Mouse (Mus musculus) MEL (cell line): ENCODE measurements around the gene Slc7a6. TPM values are rescaled to one million over a fixed set of nuclear protein-coding genes. Genes with fewer than 3 reads are reported as not detected.
A peak's percentile ranks its signal among the peaks of the same experiment; 100 is the strongest.

Experiments
- DNase-seq: peaks from one replicate; pipeline ENCODE4 v3.0.0; 2011; ENCODE audit warnings: low read depth, low spot score
- H3K27ac ChIP-seq: 2 replicates; pipeline ENCODE4 v1.5.1; 2012; ENCODE audit warnings: low read depth, mild to moderate bottlenecking, control low read depth, low read length, moderate library complexity; ENCODE audit not compliant: control insufficient read depth
- H3K27me3 ChIP-seq, 2 experiments: fragments of 150-350 bp in 1 of 2; sonication (generic) in 1 of 2; 2 replicates each; pipeline ENCODE4 v1.6.1; 2012; ENCODE audit warnings: low read length in 2 of 2, mild to moderate bottlenecking in 2 of 2, improper control_type of control experiment in 1 of 2, moderate library complexity in 1 of 2; ENCODE audit not compliant: insufficient read depth in 2 of 2, control insufficient read depth in 1 of 2
- H3K36me3 ChIP-seq, 2 experiments: 2 replicates each; pipeline ENCODE4 v1.6.1; 2012 to 2014; ENCODE audit warnings: low read length in 2 of 2, improper control_type of control experiment in 1 of 2, inconsistent platforms in 1 of 2, mild to moderate bottlenecking in 1 of 2; ENCODE audit not compliant: insufficient read depth in 2 of 2, control insufficient read depth in 1 of 2
- H3K4me1 ChIP-seq, 2 experiments: fragments of 150-350 bp in 1 of 2; sonication (generic) in 1 of 2; 2 replicates each; pipeline ENCODE4 v1.6.1; 2012; ENCODE audit warnings: low read length in 2 of 2, improper control_type of control experiment in 1 of 2, mild to moderate bottlenecking in 1 of 2; ENCODE audit not compliant: insufficient read depth in 2 of 2, control insufficient read depth in 1 of 2
- H3K4me3 ChIP-seq, 2 experiments: fragments of 150-350 bp in 1 of 2; sonication (generic) in 1 of 2; 2 replicates each; pipeline ENCODE4 v1.5.1; 2012; ENCODE audit warnings: low read depth in 2 of 2, low read length in 2 of 2, mild to moderate bottlenecking in 2 of 2, moderate library complexity in 2 of 2, control low read depth in 1 of 2, improper control_type of control experiment in 1 of 2; ENCODE audit not compliant: control insufficient read depth in 1 of 2, insufficient read depth in 1 of 2
- H3K79me2 ChIP-seq: 2 replicates; pipeline ENCODE4 v1.6.1; 2012; ENCODE audit warnings: mild to moderate bottlenecking, low read length, moderate library complexity; ENCODE audit not compliant: control insufficient read depth, poor library complexity, insufficient read depth
- H3K9ac ChIP-seq: 2 replicates; pipeline ENCODE4 v1.6.1; 2012; ENCODE audit warnings: low read depth, mild to moderate bottlenecking, control low read depth, low read length, moderate library complexity; ENCODE audit not compliant: control insufficient read depth, poor library complexity, severe bottlenecking
- H3K9me3 ChIP-seq: fragments of 150-350 bp; sonication (generic); replicated peaks from 2 replicates; pipeline ENCODE4 v1.6.1; 2012; ENCODE audit warnings: mild to moderate bottlenecking, low read length, improper control_type of control experiment, moderate library complexity; ENCODE audit not compliant: insufficient read depth
- BHLHE40 ChIP-seq: IDR thresholded peaks from 2 replicates; pipeline ENCODE4 v1.6.1; 2012; ENCODE audit warnings: low read depth, mild to moderate bottlenecking, inconsistent platforms, low read length, improper control_type of control experiment, borderline replicate concordance
- CHD2 ChIP-seq: IDR thresholded peaks from 2 replicates; pipeline ENCODE4 v1.6.1; 2011; ENCODE audit warnings: low read length, improper control_type of control experiment
- ELF1 ChIP-seq: IDR thresholded peaks from 2 replicates; pipeline ENCODE4 v1.6.1; 2014; ENCODE audit warnings: low read depth, mild to moderate bottlenecking, inconsistent platforms, low read length, improper control_type of control experiment, moderate library complexity
- EP300 ChIP-seq, 2 experiments: IDR thresholded peaks; 2 replicates each; pipeline ENCODE4 v1.6.1; 2011; ENCODE audit warnings: improper control_type of control experiment in 2 of 2, low read length in 2 of 2, low read depth in 1 of 2, mild to moderate bottlenecking in 1 of 2
- ETS1 ChIP-seq: IDR thresholded peaks from 2 replicates; pipeline ENCODE4 v1.6.1; 2012; ENCODE audit warnings: low read depth, mild to moderate bottlenecking, inconsistent platforms, low read length, improper control_type of control experiment, moderate library complexity
- GABPA ChIP-seq: IDR thresholded peaks from 2 replicates; pipeline ENCODE4 v1.6.1; 2012; ENCODE audit warnings: low read depth, mild to moderate bottlenecking, inconsistent platforms, low read length, improper control_type of control experiment, moderate library complexity
- GATA1 ChIP-seq: IDR thresholded peaks from 2 replicates; pipeline ENCODE4 v1.6.1; 2011; ENCODE audit warnings: low read depth, low read length, improper control_type of control experiment
- HCFC1 ChIP-seq: IDR thresholded peaks from 2 replicates; pipeline ENCODE4 v1.6.1; 2012; ENCODE audit warnings: low read depth, mild to moderate bottlenecking, inconsistent platforms, low read length, improper control_type of control experiment, moderate library complexity
- JUND ChIP-seq: IDR thresholded peaks from 2 replicates; pipeline ENCODE4 v1.6.1; 2011; ENCODE audit warnings: low read depth, mild to moderate bottlenecking, improper control_type of control experiment, low read length
- KAT2A ChIP-seq: conservative IDR thresholded peaks from 2 replicates; pipeline ENCODE4 v1.6.1; 2012; ENCODE audit warnings: low read depth, low read length, improper control_type of control experiment, inconsistent platforms
- MAFK ChIP-seq: IDR thresholded peaks from 2 replicates; pipeline ENCODE4 v1.6.1; 2011; ENCODE audit warnings: low read depth, mild to moderate bottlenecking, low read length, improper control_type of control experiment, borderline replicate concordance
- MAX ChIP-seq: IDR thresholded peaks from 2 replicates; pipeline ENCODE4 v1.6.1; 2011; ENCODE audit warnings: low read length, improper control_type of control experiment
- MAZ ChIP-seq: IDR thresholded peaks from 2 replicates; pipeline ENCODE4 v1.6.1; 2012; ENCODE audit warnings: low read depth, mild to moderate bottlenecking, inconsistent platforms, low read length, improper control_type of control experiment
- MEF2A ChIP-seq: IDR thresholded peaks from 2 replicates; pipeline ENCODE4 v1.6.1; 2014; ENCODE audit warnings: low read depth, mild to moderate bottlenecking, inconsistent platforms, low read length, improper control_type of control experiment; ENCODE audit not compliant: poor library complexity, insufficient replicate concordance, severe bottlenecking; ENCODE audit errors: extremely low read depth
- MXI1 ChIP-seq: IDR thresholded peaks from 2 replicates; pipeline ENCODE4 v1.6.1; 2011; ENCODE audit warnings: mild to moderate bottlenecking, low read depth, low read length, improper control_type of control experiment
- MYB ChIP-seq: IDR thresholded peaks from 2 replicates; pipeline ENCODE4 v1.6.1; 2011; ENCODE audit warnings: mild to moderate bottlenecking, low read depth, low read length, improper control_type of control experiment
- MYC ChIP-seq: IDR thresholded peaks from 2 replicates; pipeline ENCODE4 v1.6.1; 2011; ENCODE audit warnings: low read depth, mild to moderate bottlenecking, low read length, improper control_type of control experiment, moderate library complexity
- NELFE ChIP-seq: IDR thresholded peaks from 2 replicates; pipeline ENCODE4 v1.6.1; 2011; ENCODE audit warnings: low read depth, low read length, improper control_type of control experiment
- NRF1 ChIP-seq: IDR thresholded peaks from 2 replicates; pipeline ENCODE4 v1.6.1; 2014; ENCODE audit warnings: low read depth, mild to moderate bottlenecking, inconsistent platforms, low read length, improper control_type of control experiment, moderate library complexity; ENCODE audit not compliant: poor library complexity, insufficient read depth, severe bottlenecking
- POLR2A ChIP-seq, 2 experiments: IDR thresholded peaks; 2 replicates each; pipeline ENCODE4 v1.6.1; 2011 to 2012; ENCODE audit warnings: low read length in 2 of 2, mild to moderate bottlenecking in 2 of 2, control low read depth in 1 of 2, improper control_type of control experiment in 1 of 2, low read depth in 1 of 2, moderate library complexity in 1 of 2; ENCODE audit not compliant: control insufficient read depth in 1 of 2, insufficient read depth in 1 of 2, poor library complexity in 1 of 2
- POLR2AphosphoS2 ChIP-seq: IDR thresholded peaks from 2 replicates; pipeline ENCODE4 v1.6.1; 2011; ENCODE audit warnings: low read length, improper control_type of control experiment
- POLR2AphosphoS5 ChIP-seq: IDR thresholded peaks from 2 replicates; pipeline ENCODE4 v1.6.1; 2012; ENCODE audit warnings: low read depth, borderline replicate concordance, mild to moderate bottlenecking, inconsistent platforms, low read length, moderate library complexity, mixed read lengths
- RAD21 ChIP-seq: IDR thresholded peaks from 2 replicates; pipeline ENCODE4 v1.6.1; 2011; ENCODE audit warnings: mild to moderate bottlenecking, low read depth, low read length, improper control_type of control experiment
- RCOR1 ChIP-seq: IDR thresholded peaks from 2 replicates; pipeline ENCODE4 v1.6.1; 2012; ENCODE audit warnings: low read depth, mild to moderate bottlenecking, inconsistent platforms, low read length, improper control_type of control experiment
- SIN3A ChIP-seq: IDR thresholded peaks from 2 replicates; pipeline ENCODE4 v1.6.1; 2012; ENCODE audit warnings: low read length, improper control_type of control experiment, inconsistent platforms
- SMC3 ChIP-seq: IDR thresholded peaks from 2 replicates; pipeline ENCODE4 v1.6.1; 2011; ENCODE audit warnings: low read depth, low read length, improper control_type of control experiment
- TAL1 ChIP-seq: IDR thresholded peaks from 2 replicates; pipeline ENCODE4 v1.6.1; 2012; ENCODE audit warnings: mild to moderate bottlenecking, inconsistent platforms, low read length, moderate library complexity, mixed read lengths
- TBP ChIP-seq: IDR thresholded peaks from 2 replicates; pipeline ENCODE4 v1.8.0; 2011; ENCODE audit warnings: low read depth, low read length, improper control_type of control experiment
- TCF12 ChIP-seq: IDR thresholded peaks from 2 replicates; pipeline ENCODE4 v1.6.1; 2014; ENCODE audit warnings: low read depth, mild to moderate bottlenecking, inconsistent platforms, low read length, improper control_type of control experiment, moderate library complexity
- UBTF ChIP-seq: IDR thresholded peaks from 2 replicates; pipeline ENCODE4 v1.6.1; 2012; ENCODE audit warnings: low read depth, mild to moderate bottlenecking, inconsistent platforms, low read length, improper control_type of control experiment, moderate library complexity, borderline replicate concordance; ENCODE audit not compliant: insufficient read depth
- USF2 ChIP-seq, 2 experiments: IDR thresholded peaks; 2 replicates each; pipeline ENCODE4 v1.6.1; 2011 to 2012; ENCODE audit warnings: improper control_type of control experiment in 2 of 2, low read length in 2 of 2, borderline replicate concordance in 1 of 2, inconsistent platforms in 1 of 2, low read depth in 1 of 2, mild to moderate bottlenecking in 1 of 2; ENCODE audit not compliant: insufficient read depth in 1 of 2
- ZC3H11A ChIP-seq: IDR thresholded peaks from 2 replicates; pipeline ENCODE4 v1.6.1; 2012; ENCODE audit warnings: low read depth, mild to moderate bottlenecking, inconsistent platforms, low read length, improper control_type of control experiment
- ZKSCAN1 ChIP-seq: IDR thresholded peaks from 2 replicates; pipeline ENCODE4 v1.6.1; 2012; ENCODE audit warnings: low read depth, mild to moderate bottlenecking, inconsistent platforms, low read length, improper control_type of control experiment, moderate library complexity
- ZMIZ1 ChIP-seq: IDR thresholded peaks from 2 replicates; pipeline ENCODE4 v1.6.1; 2012; ENCODE audit warnings: low read depth, mild to moderate bottlenecking, inconsistent platforms, low read length, improper control_type of control experiment, moderate library complexity
- ZNF384 ChIP-seq: IDR thresholded peaks from 2 replicates; pipeline ENCODE4 v1.6.1; 2012; ENCODE audit warnings: low read depth, mild to moderate bottlenecking, inconsistent platforms, low read length, improper control_type of control experiment
- polyA plus RNA-seq, 2 experiments: library from polyadenylated mRNA; stranded (reverse) in 1 of 2; unstranded in 1 of 2; fragments of >175 nt in 1 of 2; fragments of >200 nt in 1 of 2; gene quantifications; 2 replicates each; pipeline versions ENCODE4 v1.2.1 to v1.2.4; 2012; ENCODE audit warnings: low replicate concordance in 2 of 2, low read depth in 1 of 2; ENCODE audit not compliant: insufficient read length in 2 of 2, insufficient read depth in 1 of 2, missing spikeins in 1 of 2
- total RNA-seq: library from RNA; depleted of rRNA; stranded (reverse); fragments of 300-350 nt; gene quantifications from 2 replicates; pipeline ENCODE4 v1.2.3, GENCODE M21; 2012; rRNA removed

Gene Slc7a6
- total RNA-seq (26.2 and 34.4 TPM in 2 replicates), polyA plus RNA-seq (10 to 100 TPM in 1 of 2 experiments, not detected in 1; 48.2 TPM)

DNA sequence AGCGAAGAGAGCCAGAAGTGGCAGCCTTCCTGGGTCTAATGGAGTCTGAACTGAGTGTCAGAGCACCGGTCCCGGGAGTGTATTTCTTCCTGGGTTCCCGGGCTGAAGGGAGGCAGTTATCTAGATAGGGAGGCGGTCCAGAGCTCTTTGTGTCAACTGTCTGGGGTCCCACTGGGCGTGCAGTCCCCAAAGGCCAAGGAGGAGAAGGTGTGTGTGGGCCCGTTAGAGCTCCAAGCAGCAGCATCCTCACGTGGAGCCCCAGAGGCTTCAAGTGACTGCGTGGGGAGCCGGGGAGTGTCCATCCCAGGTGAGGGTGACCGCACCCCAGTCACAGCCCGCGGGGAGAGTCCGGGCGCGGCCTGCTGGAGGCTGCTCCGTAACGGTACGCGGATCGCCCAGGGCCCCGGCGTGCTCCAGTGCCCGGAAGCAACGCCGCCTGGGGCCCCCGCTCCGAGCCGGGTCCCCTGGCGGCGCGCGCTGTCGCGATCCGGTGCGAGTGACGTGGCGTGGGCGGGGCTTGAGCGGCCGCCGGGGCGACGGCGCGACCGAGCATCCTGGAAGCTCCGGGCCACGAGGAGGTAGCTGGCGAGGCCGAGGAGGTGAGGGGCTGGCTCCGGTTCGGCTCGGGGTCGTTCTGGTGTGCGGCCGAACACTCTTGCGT is at the start of gene Slc7a6:
Gene Slc7a6 (plus strand): TSS at position 502 of the 661 bp plus-strand sequence.
- peak within 1 kb of the TSS; percentile 63 to 84 for H3K4me3 ChIP-seq
- H3K9me3 ChIP-seq: no peaks in the 10 kb centered on the region
- peak within 1 kb of the TSS; percentile 54 for H3K27ac ChIP-seq
- peaks cover 3 to 22% of the 10 kb centered on the region in 2 experiments; a peak in 2 of 4 replicates for H3K36me3 ChIP-seq
- peaks cover 21% of the 10 kb centered on the region for H3K79me2 ChIP-seq
- H3K4me1 ChIP-seq: peaks cover 6 to 22% of the 10 kb centered on the region in 2 experiments
- H3K27me3 ChIP-seq: no peaks in the 10 kb centered on the region
- peak within 1 kb of the TSS; percentile 76 for H3K9ac ChIP-seq
- DNase-seq: peak; percentile 86
- TF ChIP-seq ETS1: peak; percentile 29; the same call in 1 of the 2 replicates
- TF ChIP-seq POLR2AphosphoS2: peak; percentile 81
- TF ChIP-seq TCF12: no peak
- TF ChIP-seq SIN3A: peak; percentile 16; the same call in 1 of the 2 replicates
- no peak for TF ChIP-seq MYB
- peak; percentile 34; the same call in 1 of the 2 replicates for TF ChIP-seq NRF1
- peak; percentile 84 for TF ChIP-seq NELFE
- peak; percentile 69; the same call in 1 of the 2 replicates for TF ChIP-seq UBTF
- peak; percentile 28; the same call in 1 of the 2 replicates for TF ChIP-seq MAX
- no peak for TF ChIP-seq SMC3
- TF ChIP-seq MEF2A: no peak
- TF ChIP-seq TBP: no peak
- TF ChIP-seq MYC: peak; percentile 54; the same call in 1 of the 2 replicates
- no peak for TF ChIP-seq JUND
- TF ChIP-seq GATA1: 0 out of 2 replicates have a peak, but pooled peaks have one; percentile 24
- TF ChIP-seq HCFC1: peak; percentile 64; the same call in 1 of the 2 replicates
- TF ChIP-seq EP300 (IDR thresholded peaks at IDR 0.05; ENCODE audit: low read depth in 1 of 2, low read length in 2 of 2): 0 out of 4 replicates have a peak, but pooled peaks of 1 of the 2 experiments have one; percentile 9
- peak; percentile 78 to 94 for TF ChIP-seq POLR2A (IDR thresholded peaks at IDR 0.05; ENCODE audit: control insufficient read depth in 1 of 2, insufficient read depth in 1 of 2, low read depth in 1 of 2, low read length in 2 of 2, poor library complexity in 1 of 2)
- TF ChIP-seq CHD2: no peak
- no peak for TF ChIP-seq BHLHE40
- no peak for TF ChIP-seq ZNF384
- TF ChIP-seq RCOR1: 0 out of 2 replicates have a peak, but pooled peaks have one; percentile 11
- TF ChIP-seq ZKSCAN1: no peak
- no peak for TF ChIP-seq KAT2A
- TF ChIP-seq ZC3H11A: no peak
- TF ChIP-seq RAD21: no peak
- peak; percentile 56; the same call in 1 of the 2 replicates for TF ChIP-seq MAZ
- peak; percentile 69; the same call in 1 of the 2 replicates for TF ChIP-seq ELF1
- TF ChIP-seq ZMIZ1: peak; percentile 62
- no peak for TF ChIP-seq POLR2AphosphoS5
- TF ChIP-seq MAFK: no peak
- TF ChIP-seq GABPA: no peak
- no peak for TF ChIP-seq TAL1
- TF ChIP-seq USF2 (IDR thresholded peaks at IDR 0.05; ENCODE audit: borderline replicate concordance in 1 of 2, insufficient read depth in 1 of 2, low read depth in 1 of 2, low read length in 2 of 2): no peak
- TF ChIP-seq MXI1: peak; percentile 85
